Mouse (Mus musculus) midbrain, embryonic 14.5 days (tissue): ENCODE results near the gene Inppl1. TPM values are rescaled to one million over a fixed set of nuclear protein-coding genes. Genes with fewer than 3 reads are reported as not detected.
A peak's percentile ranks its signal among the peaks of the same experiment; 100 is the strongest.

Source experiments
- ATAC-seq: fragments of 200-750 bp; cut with Nextera tagmentation; 2 replicates; pipeline ENCODE4 v1.8.0; 2017; ENCODE audit warnings: moderate number of reproducible peaks, moderate library complexity; ENCODE audit not compliant: low FRiP score, low TSS enrichment
- DNase-seq: peaks from one replicate; pipeline ENCODE4 v3.0.0-alpha.2; 2015
- H3K27ac ChIP-seq: fragments of 300-500 bp; sonication (generic); replicated peaks from 2 replicates; pipeline ENCODE4 v1.5.1; 2014; ENCODE audit warnings: mild to moderate bottlenecking, low read depth, low read length, moderate library complexity
- H3K27me3 ChIP-seq: fragments of 300-500 bp; sonication (generic); 2 replicates; pipeline ENCODE4 v1.6.1; 2014; ENCODE audit warnings: low read length, control low read depth, mixed read lengths; ENCODE audit not compliant: control insufficient read depth, insufficient read depth
- H3K36me3 ChIP-seq: fragments of 300-500 bp; sonication (generic); 2 replicates; pipeline ENCODE4 v1.6.1; 2014; ENCODE audit warnings: low read length, control low read depth; ENCODE audit not compliant: control insufficient read depth, insufficient read depth
- H3K4me1 ChIP-seq: fragments of 300-500 bp; sonication (generic); 2 replicates; pipeline ENCODE4 v1.6.1; 2014; ENCODE audit warnings: mild to moderate bottlenecking, antibody characterized with exemption, low read length, control low read depth; ENCODE audit not compliant: control insufficient read depth, insufficient read depth
- H3K4me2 ChIP-seq: fragments of 300-500 bp; sonication (generic); 2 replicates; pipeline ENCODE4 v1.6.1; 2014; ENCODE audit warnings: mild to moderate bottlenecking, low read length, moderate library complexity
- H3K4me3 ChIP-seq: fragments of 300-500 bp; sonication (generic); replicated peaks from 2 replicates; pipeline ENCODE4 v1.5.1; 2014; ENCODE audit warnings: low read depth, low read length
- H3K9ac ChIP-seq: fragments of 300-500 bp; sonication (generic); replicated peaks from 2 replicates; pipeline ENCODE4 v1.6.1; 2014; ENCODE audit warnings: mild to moderate bottlenecking, low read length, moderate library complexity
- H3K9me3 ChIP-seq: fragments of 300-500 bp; sonication (generic); 2 replicates; pipeline ENCODE4 v1.6.1; 2016; ENCODE audit warnings: low read length, control low read depth, mixed read lengths; ENCODE audit not compliant: control insufficient read depth
- WGBS: fragments of 180-500 bp; shearing (Covaris S2); extraction: QIAGEN DNeasy Blood & Tissue Kit; methylation state at CpG from one replicate; pipeline ENCODE4 v1.1.7; 2014; 5-methylcytosine and 5-hydroxymethylcytosine counted together
- polyA plus RNA-seq: library from polyadenylated mRNA; unstranded; fragments of >200 nt; fragmentation: Nextera tagmentation; extraction: Ambion mirVana; gene quantifications from 2 replicates; pipeline ENCODE4 v1.2.1, GENCODE M21; 2014

Gene Inppl1
- polyA plus RNA-seq, 1 experiment from 2014 or later: 8.9 TPM

DNA sequence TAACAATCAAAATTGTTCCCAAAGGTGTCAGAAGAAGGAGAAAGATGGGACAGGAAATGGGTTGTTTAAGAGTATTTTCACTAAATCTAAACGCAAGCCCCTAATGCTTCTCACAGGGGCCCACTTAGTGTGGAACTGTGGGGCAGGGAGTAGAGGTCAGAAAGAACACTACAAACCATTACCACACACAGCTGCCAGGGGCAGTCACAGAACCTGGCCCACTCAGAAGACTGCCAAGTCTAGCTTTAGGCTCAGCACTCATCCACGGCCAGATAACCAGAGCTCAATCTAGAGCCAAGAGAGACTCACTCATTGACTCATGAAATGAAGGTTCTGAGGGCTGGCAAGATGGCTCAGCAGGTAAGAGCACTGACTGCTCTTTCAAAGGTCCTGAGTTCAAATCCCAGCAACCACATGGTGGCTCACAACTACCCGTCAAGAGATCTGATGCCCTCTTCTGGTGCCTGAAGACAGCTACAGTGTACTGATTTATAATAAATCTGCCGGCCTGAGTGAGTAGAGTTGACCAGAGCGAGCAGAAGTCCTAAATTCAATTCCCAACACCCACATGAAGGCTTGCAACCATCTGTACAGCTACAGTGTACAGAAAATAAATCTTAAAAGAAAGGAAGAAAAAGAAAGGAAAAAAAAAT is 2.4 kb downstream of the Inppl1 start:
- Histone ChIP-seq H3K4me3 (peak overlapping the region; percentile 58), H3K4me2 (peak overlapping the region; percentile 98), H3K36me3 (peaks cover 11% of the 10 kb centered on the region), H3K9me3 (no peaks in the 10 kb centered on the region), H3K27ac (no peak overlapping the region), H3K9ac (no peak overlapping the region), H3K27me3 (peaks cover 4% of the 10 kb centered on the region; the same call in 1 of the 2 replicates), H3K4me1 (peaks cover 16% of the 10 kb centered on the region; the same call in 1 of the 2 replicates)
- DNase-seq (no peak), ATAC-seq (no peak)
- WGBS: 48% methylated on average over 5 of the region's 5 CpGs

GRCm38 (mm10) chr7:101834903-101835302 is 3.1 kb downstream of the Inppl1 start:
- peaks cover 16% of the 10 kb centered on the region for H3K36me3 ChIP-seq
- peak; percentile 25 for DNase-seq
- H3K27ac ChIP-seq: 0 out of 2 replicates have a peak overlapping the region, but pooled peaks have one; percentile 37
- H3K4me3 ChIP-seq: no peak overlapping the region
- H3K9me3 ChIP-seq: no peaks in the 10 kb centered on the region
- peaks cover 4% of the 10 kb centered on the region; the same call in 1 of the 2 replicates for H3K27me3 ChIP-seq
- no peak overlapping the region for H3K9ac ChIP-seq
- WGBS: 41% methylated on average over 3 of the region's 3 CpGs
- ATAC-seq: no peak
- H3K4me2 ChIP-seq: peak overlapping the region; percentile 98
- H3K4me1 ChIP-seq: peaks cover 16% of the 10 kb centered on the region; the same call in 1 of the 2 replicates

DNA sequence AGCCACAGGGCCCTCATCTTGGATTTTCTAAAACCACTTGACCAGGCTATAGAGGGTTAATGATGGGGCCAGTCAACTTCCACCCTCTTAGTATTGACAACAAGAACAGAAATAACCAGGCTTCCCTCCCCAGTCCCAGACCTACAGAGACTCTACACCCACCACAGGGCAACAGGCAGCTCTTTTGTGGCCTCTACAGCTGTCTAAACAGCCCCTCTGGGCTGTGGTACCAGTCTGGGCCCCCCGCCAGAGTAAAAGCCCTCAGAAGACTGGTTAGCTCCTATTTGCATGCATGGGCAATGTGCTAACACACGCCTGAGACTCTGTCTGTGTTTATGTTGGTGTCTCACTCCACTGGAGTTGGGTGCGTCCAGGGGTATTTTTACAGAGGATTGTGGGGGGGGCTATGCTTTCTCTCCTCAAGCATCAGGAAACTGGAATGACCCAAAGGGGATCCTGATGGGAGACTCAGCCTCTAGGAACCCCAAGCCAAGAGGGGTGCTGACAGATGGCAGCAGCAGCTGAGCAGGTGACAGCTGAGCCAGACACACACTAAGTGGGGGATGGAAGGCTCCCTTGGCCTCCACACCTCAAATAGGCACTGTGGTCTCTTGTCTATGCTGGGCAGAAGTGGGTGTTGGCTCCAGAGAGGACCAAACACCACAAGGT is 4.0 kb downstream of the Inppl1 start:
- 0 out of 2 replicates have a peak overlapping the region, but pooled peaks have one; percentile 37 for H3K27ac ChIP-seq
- peak; percentile 40 for DNase-seq
- peak overlapping the region; percentile 98; the same call in 1 of the 2 replicates for H3K4me2 ChIP-seq

DNA sequence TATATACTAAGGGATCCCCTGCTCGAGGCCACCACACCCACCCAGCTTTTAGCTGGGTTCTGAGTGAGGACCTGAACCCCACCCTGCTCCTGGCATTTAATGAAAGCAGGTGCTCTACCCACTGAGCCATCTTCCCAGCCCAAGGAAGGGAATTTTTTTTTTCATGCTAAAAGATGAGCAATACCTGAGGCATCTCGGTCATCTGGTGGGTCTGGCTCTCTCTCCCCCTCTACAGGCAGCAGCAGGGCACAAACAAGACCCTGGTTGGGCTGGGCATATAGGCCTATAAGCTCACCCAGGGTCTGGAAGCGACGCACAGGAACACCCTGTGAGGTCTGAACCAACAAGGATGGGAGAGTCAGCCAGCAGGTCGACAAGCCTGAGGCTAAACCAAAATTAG is 4.7 kb downstream of the Inppl1 start:
- Histone ChIP-seq H3K9me3 (no peaks in the 10 kb centered on the region), H3K4me3 (no peak overlapping the region), H3K9ac (no peak overlapping the region), H3K36me3 (peaks cover 18% of the 10 kb centered on the region), H3K4me1 (peaks cover 15% of the 10 kb centered on the region; the same call in 1 of the 2 replicates), H3K27ac (no peak overlapping the region), H3K4me2 (no peak overlapping the region), H3K27me3 (peaks cover 2% of the 10 kb centered on the region; the same call in 1 of the 2 replicates)
- ATAC-seq (no peak), DNase-seq (no peak)
- 73% methylated on average over 5 of the region's 5 CpGs for WGBS

More for the DNA sequence above, 4.0 kb downstream of the Inppl1 start:
- no peak overlapping the region for H3K9ac ChIP-seq
- H3K27me3 ChIP-seq: peaks cover 4% of the 10 kb centered on the region; the same call in 1 of the 2 replicates
- peaks cover 17% of the 10 kb centered on the region for H3K36me3 ChIP-seq
- ATAC-seq: no peak
- 66% methylated on average over 3 of the region's 3 CpGs for WGBS
- H3K4me3 ChIP-seq: no peak overlapping the region
- H3K9me3 ChIP-seq: no peaks in the 10 kb centered on the region
- peaks cover 16% of the 10 kb centered on the region; the same call in 1 of the 2 replicates for H3K4me1 ChIP-seq

DNA sequence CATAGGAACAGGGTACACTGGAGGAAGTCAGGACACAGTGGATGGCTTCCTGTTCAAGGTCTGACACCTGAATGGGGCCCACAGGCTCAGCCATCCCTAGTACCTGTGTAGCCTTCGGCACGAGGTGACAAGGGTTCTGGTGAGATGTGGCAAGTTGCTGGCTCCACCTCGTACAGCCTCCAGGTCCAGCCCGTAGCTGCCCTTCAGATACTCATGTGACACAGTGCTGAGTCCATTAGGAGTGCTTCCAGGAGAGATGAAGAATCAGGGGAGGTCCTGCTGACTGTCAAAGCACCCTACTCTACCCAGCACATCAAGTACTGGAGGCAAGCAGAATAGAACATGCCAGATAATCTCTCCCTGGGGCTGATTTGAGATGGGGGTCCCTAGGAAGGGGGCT is 5.7 kb downstream of the Inppl1 start:
- peaks cover 11% of the 10 kb centered on the region; the same call in 1 of the 2 replicates for H3K4me1 ChIP-seq
- DNase-seq: no peak
- H3K9me3 ChIP-seq: no peaks in the 10 kb centered on the region
- H3K27ac ChIP-seq: no peak overlapping the region
- H3K4me3 ChIP-seq: no peak overlapping the region
- H3K4me2 ChIP-seq: no peak overlapping the region
- H3K36me3 ChIP-seq: peaks cover 20% of the 10 kb centered on the region
- H3K9ac ChIP-seq: no peak overlapping the region
- WGBS: 93% methylated on average over 4 of the region's 4 CpGs
- ATAC-seq: no peak
- H3K27me3 ChIP-seq: no peaks in the 10 kb centered on the region

- peaks cover 5% of the 10 kb centered on the region; the same call in 1 of the 2 replicates for H3K4me1 ChIP-seq
- no peak overlapping the region for H3K4me3 ChIP-seq
- no peaks in the 10 kb centered on the region for H3K27me3 ChIP-seq
- no peak overlapping the region for H3K4me2 ChIP-seq
- no peak overlapping the region for H3K9ac ChIP-seq
- peaks cover 28% of the 10 kb centered on the region for H3K36me3 ChIP-seq
- no peak overlapping the region for H3K27ac ChIP-seq
- DNase-seq: no peak
- no peaks in the 10 kb centered on the region for H3K9me3 ChIP-seq
- WGBS: 97% methylated on average over 8 of the region's 8 CpGs
- no peak for ATAC-seq
Measured at GRCm38 (mm10) chr7:101831437-101831836, 6.6 kb downstream of the Inppl1 start.

- H3K9ac ChIP-seq: no peak overlapping the region
- H3K36me3 ChIP-seq: peaks cover 31% of the 10 kb centered on the region
- H3K27ac ChIP-seq: no peak overlapping the region
- ATAC-seq: no peak
- H3K27me3 ChIP-seq: no peaks in the 10 kb centered on the region
- no peaks in the 10 kb centered on the region for H3K9me3 ChIP-seq
- no peak for DNase-seq
- H3K4me3 ChIP-seq: no peak overlapping the region
- H3K4me2 ChIP-seq: no peak overlapping the region
- H3K4me1 ChIP-seq: peaks cover 5% of the 10 kb centered on the region; the same call in 1 of the 2 replicates
- WGBS: 98% methylated on average over 3 of the region's 3 CpGs
Measured at GRCm38 (mm10) chr7:101830373-101830772, 7.7 kb downstream of the Inppl1 start.

DNA sequence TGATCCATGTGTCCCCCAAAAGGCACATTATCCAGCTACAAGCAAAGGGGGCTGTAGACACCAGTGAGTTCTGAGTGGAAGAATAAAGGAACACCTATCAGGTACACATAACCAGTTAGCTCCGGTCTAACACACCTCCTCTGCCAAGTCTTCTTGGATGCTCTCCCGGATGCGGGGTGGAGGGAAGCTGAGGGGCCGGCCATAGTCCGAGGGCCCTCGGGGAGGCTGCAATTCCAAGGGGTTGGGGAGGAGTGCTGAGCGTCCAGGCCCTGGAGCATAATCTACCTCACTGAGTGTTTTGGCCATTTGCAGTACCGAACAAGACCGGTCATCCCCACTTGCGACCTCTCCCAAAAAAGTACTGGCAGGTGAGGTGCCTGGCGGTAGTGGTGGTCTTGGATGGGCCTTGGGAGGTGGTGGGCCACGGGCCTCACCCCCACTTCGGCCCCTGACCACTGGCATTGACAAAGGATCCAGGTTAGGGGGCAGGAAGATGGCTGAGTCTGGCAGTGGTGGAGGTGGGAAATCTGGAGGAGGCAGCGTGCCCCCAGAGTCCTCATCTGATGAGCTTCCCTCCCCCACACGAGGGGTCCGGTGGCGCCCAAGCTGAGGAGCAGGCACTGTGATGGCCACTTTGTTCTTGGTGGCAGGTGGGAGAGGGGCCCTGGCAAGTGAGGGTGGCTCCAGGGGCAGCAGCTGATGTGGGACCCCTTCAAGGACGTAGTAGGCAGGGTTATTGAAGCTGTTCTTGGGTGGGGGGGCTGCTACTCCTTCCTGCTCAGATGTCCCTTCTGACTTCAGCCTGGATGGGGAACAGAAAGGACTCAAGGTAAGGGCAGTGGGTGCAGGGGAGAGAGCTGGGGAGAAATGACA is 14.0 kb downstream of the Inppl1 start:
- H3K4me2 ChIP-seq: no peak overlapping the region
- WGBS: 86% methylated on average over 18 of the region's 18 CpGs
- peaks cover 47% of the 10 kb centered on the region for H3K27me3 ChIP-seq
- peaks cover 17% of the 10 kb centered on the region; the same call in 1 of the 2 replicates for H3K4me1 ChIP-seq
- no peak overlapping the region for H3K9ac ChIP-seq
- H3K27ac ChIP-seq: no peak overlapping the region
- ATAC-seq (no peak), DNase-seq (no peak)
- H3K4me3 ChIP-seq: no peak overlapping the region
- H3K36me3 ChIP-seq: peaks cover 14% of the 10 kb centered on the region; the same call in 1 of the 2 replicates
- no peaks in the 10 kb centered on the region for H3K9me3 ChIP-seq
